Mouse (Mus musculus): ENCODE data around the gene Mvk.

GRCm38 (mm10) chr5:114413067-114413735 lies 30.9 kb upstream of the Mvk start:
- TF ChIP-seq CTCF (IDR thresholded peaks at IDR 0.05; ENCODE audit: borderline replicate concordance, insufficient read depth, low read depth, low read length), result no peak
- no peak for TF ChIP-seq POLR2A (IDR thresholded peaks at IDR 0.05; ENCODE audit: borderline replicate concordance, insufficient read depth, low read length)
